Mouse (Mus musculus): ENCODE results near the gene Tmem25. TPM values are rescaled to one million over a fixed set of nuclear protein-coding genes. Genes with fewer than 3 reads are reported as not detected.

The Tmem25 gene
- polyA plus RNA-seq, 1 experiment from 2014 or later: 2.4 TPM

- no peak for ATAC-seq (replicated peaks; ENCODE audit: low FRiP score)
- H3K4me1 ChIP-seq (replicated peaks; ENCODE audit: control insufficient read depth, insufficient read depth, low read length): peaks cover 6% of the 10 kb centered on the region; the same call in 1 of the 2 replicates
- H3K27me3 ChIP-seq (ENCODE audit: control insufficient read depth, insufficient read depth, low read length): peaks cover 8% of the 10 kb centered on the region; the same call in 1 of the 2 replicates
- H3K27ac ChIP-seq (ENCODE audit: low read depth, low read length): no peak within 1 kb of the TSS
- no peak for DNase-seq (ENCODE audit: low spot score)
- no peak within 1 kb of the TSS for H3K9ac ChIP-seq (ENCODE audit: low read length)
- H3K4me3 ChIP-seq (ENCODE audit: low read depth, low read length): no peak within 1 kb of the TSS
- H3K9me3 ChIP-seq (ENCODE audit: control insufficient read depth, low read length): no peaks in the 10 kb centered on the region
- 68% methylated on average over 4 of the region's 4 CpGs for WGBS
- peaks cover 3% of the 10 kb centered on the region; the same call in 1 of the 2 replicates for H3K36me3 ChIP-seq (ENCODE audit: control insufficient read depth, insufficient read depth, low read length)
- no peak within 1 kb of the TSS for H3K4me2 ChIP-seq (ENCODE audit: low read depth, low read length, severe bottlenecking)
These were observed 3.8 kb upstream of the Tmem25 start, which contains the start of gene Ttc36 for GRCm38 (mm10) chr9:44802808-44803450. Ttc36 (minus strand) TSS chr9:44803072.

DNA sequence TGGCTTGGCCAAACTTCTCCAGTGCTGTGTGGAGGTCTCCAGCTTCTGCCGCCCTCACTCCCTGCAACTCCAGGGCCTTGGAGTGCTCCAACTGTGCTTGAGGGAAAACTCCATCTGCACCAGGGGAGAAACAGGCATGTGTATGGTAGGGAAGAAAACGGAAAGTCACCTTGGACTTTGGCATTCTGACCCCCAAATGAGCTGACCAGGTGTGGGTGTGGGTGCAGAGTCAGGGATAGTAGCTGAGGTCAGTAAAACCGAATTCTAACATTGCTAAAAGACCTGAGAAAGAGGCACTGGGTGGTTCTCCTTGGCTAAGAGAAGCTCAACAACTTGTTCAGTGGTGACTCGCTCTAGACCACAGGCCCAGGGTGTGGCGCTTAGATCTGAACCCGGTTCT, 2.6 kb upstream of the Tmem25 start:
- no peak overlapping the region for H3K4me3 ChIP-seq (ENCODE audit: low read depth, low read length)
- no peak for DNase-seq (ENCODE audit: low spot score)
- ATAC-seq (replicated peaks; ENCODE audit: low FRiP score): no peak
- no peak overlapping the region for H3K4me2 ChIP-seq (ENCODE audit: low read depth, low read length, severe bottlenecking)
- no peaks in the 10 kb centered on the region; the same call in 1 of the 2 replicates for H3K36me3 ChIP-seq (ENCODE audit: control insufficient read depth, insufficient read depth, low read length)
- H3K9ac ChIP-seq (ENCODE audit: low read length): no peak overlapping the region
- H3K27me3 ChIP-seq (ENCODE audit: control insufficient read depth, insufficient read depth, low read length): peaks cover 8% of the 10 kb centered on the region; the same call in 1 of the 2 replicates
- no peaks in the 10 kb centered on the region for H3K9me3 ChIP-seq (ENCODE audit: control insufficient read depth, low read length)
- WGBS: 83% methylated on average over 6 of the region's 6 CpGs
- peaks cover 6% of the 10 kb centered on the region; the same call in 1 of the 2 replicates for H3K4me1 ChIP-seq (replicated peaks; ENCODE audit: control insufficient read depth, insufficient read depth, low read length)
- H3K27ac ChIP-seq (ENCODE audit: low read depth, low read length): no peak overlapping the region

- WGBS: 45% methylated on average over 9 of the region's 9 CpGs
- H3K4me1 ChIP-seq (replicated peaks; ENCODE audit: control insufficient read depth, insufficient read depth, low read length): peaks cover 6% of the 10 kb centered on the region; the same call in 1 of the 2 replicates
- H3K4me2 ChIP-seq (ENCODE audit: low read depth, low read length, severe bottlenecking): peak overlapping the region; percentile 97
- H3K27me3 ChIP-seq (ENCODE audit: control insufficient read depth, insufficient read depth, low read length): peaks cover 8% of the 10 kb centered on the region; the same call in 1 of the 2 replicates
- no peaks in the 10 kb centered on the region; the same call in 1 of the 2 replicates for H3K36me3 ChIP-seq (ENCODE audit: control insufficient read depth, insufficient read depth, low read length)
- H3K9ac ChIP-seq (ENCODE audit: low read length): peak overlapping the region; percentile 75; the same call in 1 of the 2 replicates
- peak overlapping the region; percentile 58 for H3K4me3 ChIP-seq (ENCODE audit: low read depth, low read length)
- H3K27ac ChIP-seq (ENCODE audit: low read depth, low read length): no peak overlapping the region
- H3K9me3 ChIP-seq (ENCODE audit: control insufficient read depth, low read length): no peaks in the 10 kb centered on the region
- no peak for ATAC-seq (replicated peaks; ENCODE audit: low FRiP score)
- no peak for DNase-seq (ENCODE audit: low spot score)
These were observed 834 bp upstream of the Tmem25 start for GRCm38 (mm10) chr9:44799958-44800324.

- H3K27ac ChIP-seq (ENCODE audit: low read depth, low read length): no peak overlapping the region
- no peak for DNase-seq (ENCODE audit: low spot score)
- no peak overlapping the region for H3K4me3 ChIP-seq (ENCODE audit: low read depth, low read length)
- no peaks in the 10 kb centered on the region for H3K9me3 ChIP-seq (ENCODE audit: control insufficient read depth, low read length)
- no peak overlapping the region; the same call in 1 of the 2 replicates for H3K4me2 ChIP-seq (ENCODE audit: low read depth, low read length, severe bottlenecking)
- H3K27me3 ChIP-seq (ENCODE audit: control insufficient read depth, insufficient read depth, low read length): peaks cover 8% of the 10 kb centered on the region; the same call in 1 of the 2 replicates
- H3K9ac ChIP-seq (ENCODE audit: low read length): no peak overlapping the region
- H3K36me3 ChIP-seq (ENCODE audit: control insufficient read depth, insufficient read depth, low read length): no peaks in the 10 kb centered on the region
- no peak for ATAC-seq (replicated peaks; ENCODE audit: low FRiP score)
- WGBS: 45% methylated on average over 7 of the region's 7 CpGs
- peaks cover 6% of the 10 kb centered on the region; the same call in 1 of the 2 replicates for H3K4me1 ChIP-seq (replicated peaks; ENCODE audit: control insufficient read depth, insufficient read depth, low read length)
These were observed 809 bp downstream of the Tmem25 start for GRCm38 (mm10) chr9:44798298-44798697.

GRCm38 (mm10) chr9:44792842-44793241, 6.3 kb downstream of the Tmem25 start:
- DNase-seq (ENCODE audit: low spot score): no peak

DNA sequence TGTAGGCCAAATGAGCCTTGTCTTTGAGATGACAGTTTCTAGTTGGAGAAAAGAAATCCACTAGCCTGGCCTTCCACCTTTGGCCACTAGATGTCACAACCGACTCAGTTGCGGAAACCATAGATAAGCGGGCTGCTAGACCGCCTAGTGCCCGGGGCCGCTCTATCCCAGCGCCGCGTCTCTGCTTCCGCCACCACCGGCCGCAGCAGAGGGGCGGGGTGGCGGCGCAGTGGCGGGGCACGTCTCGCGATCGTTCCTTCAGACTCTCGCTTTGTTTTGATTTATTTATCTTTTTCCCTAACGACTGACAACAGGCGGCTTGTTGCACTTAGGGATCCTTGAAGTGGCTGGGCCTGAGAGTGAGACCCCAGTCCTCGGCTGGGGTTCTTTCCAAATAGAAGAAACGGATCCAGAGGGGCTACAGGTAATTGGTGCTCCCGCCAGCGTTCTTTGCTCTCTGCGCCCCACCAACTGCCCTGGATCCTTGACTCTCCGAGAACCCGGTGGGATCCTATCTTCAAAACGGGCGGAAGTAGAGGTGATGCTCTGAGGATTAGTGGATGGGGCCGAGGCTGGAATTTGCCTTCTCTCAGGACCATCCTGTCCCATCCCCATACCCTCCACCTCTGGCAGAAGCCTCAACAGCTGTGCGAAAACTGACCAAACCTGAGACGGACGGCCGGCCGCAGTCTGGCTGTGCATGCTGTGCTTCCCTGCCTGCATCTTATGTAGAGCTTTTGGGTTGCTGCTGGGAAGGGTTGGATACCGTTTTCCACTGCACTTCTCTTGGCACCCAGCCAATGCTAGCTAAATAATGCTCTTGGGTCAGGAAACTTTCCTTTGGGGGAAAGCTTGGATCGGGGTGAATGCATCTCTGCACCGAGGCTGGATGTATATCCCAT, 26.1 kb downstream of the Tmem25 start:
- H3K9ac ChIP-seq (ENCODE audit: low read length): peak overlapping the region; percentile 85
- H3K4me1 ChIP-seq (replicated peaks; ENCODE audit: control insufficient read depth, insufficient read depth, low read length): no peaks in the 10 kb centered on the region
- H3K27me3 ChIP-seq (ENCODE audit: control insufficient read depth, insufficient read depth, low read length): no peaks in the 10 kb centered on the region
- no peaks in the 10 kb centered on the region for H3K9me3 ChIP-seq (ENCODE audit: control insufficient read depth, low read length)
- WGBS: under 1% methylated on average over 41 of the region's 41 CpGs
- DNase-seq (ENCODE audit: low spot score) (peak; percentile 96), ATAC-seq (replicated peaks; ENCODE audit: low FRiP score) (peak; percentile 97)
- H3K4me2 ChIP-seq (ENCODE audit: low read depth, low read length, severe bottlenecking): peak overlapping the region; percentile 88
- peak overlapping the region; percentile 63; the same call in 1 of the 2 replicates for H3K27ac ChIP-seq (ENCODE audit: low read depth, low read length)
- peak overlapping the region; percentile 55 for H3K4me3 ChIP-seq (ENCODE audit: low read depth, low read length)
- no peaks in the 10 kb centered on the region for H3K36me3 ChIP-seq (ENCODE audit: control insufficient read depth, insufficient read depth, low read length)

More at GRCm38 (mm10) chr9:44792842-44793241, 6.3 kb downstream of the Tmem25 start:
- Histone ChIP-seq H3K27me3 (ENCODE audit: control insufficient read depth, insufficient read depth, low read length) (no peaks in the 10 kb centered on the region; the same call in 1 of the 2 replicates), H3K36me3 (ENCODE audit: control insufficient read depth, insufficient read depth, low read length) (peaks cover 2% of the 10 kb centered on the region; the same call in 1 of the 2 replicates), H3K9ac (ENCODE audit: low read length) (no peak overlapping the region), H3K27ac (ENCODE audit: low read depth, low read length) (no peak overlapping the region), H3K9me3 (ENCODE audit: control insufficient read depth, low read length) (no peaks in the 10 kb centered on the region), H3K4me2 (ENCODE audit: low read depth, low read length, severe bottlenecking) (no peak overlapping the region), H3K4me1 (replicated peaks; ENCODE audit: control insufficient read depth, insufficient read depth, low read length) (no peaks in the 10 kb centered on the region), H3K4me3 (ENCODE audit: low read depth, low read length) (no peak overlapping the region)
- WGBS: 79% methylated on average over 9 of the region's 9 CpGs
- ATAC-seq (replicated peaks; ENCODE audit: low FRiP score): no peak

GRCm38 (mm10) chr9:44772392-44772749, 26.7 kb downstream of the Tmem25 start:
- H3K4me1 ChIP-seq (replicated peaks; ENCODE audit: control insufficient read depth, insufficient read depth, low read length): no peaks in the 10 kb centered on the region
- DNase-seq (ENCODE audit: low spot score): no peak
- H3K4me3 ChIP-seq (ENCODE audit: low read depth, low read length): peak overlapping the region; percentile 55; the same call in 1 of the 2 replicates
- H3K27me3 ChIP-seq (ENCODE audit: control insufficient read depth, insufficient read depth, low read length): no peaks in the 10 kb centered on the region
- no peaks in the 10 kb centered on the region for H3K9me3 ChIP-seq (ENCODE audit: control insufficient read depth, low read length)
- no peak overlapping the region for H3K9ac ChIP-seq (ENCODE audit: low read length)
- no peak overlapping the region for H3K27ac ChIP-seq (ENCODE audit: low read depth, low read length)
- WGBS: 31% methylated on average over 5 of the region's 5 CpGs
- H3K36me3 ChIP-seq (ENCODE audit: control insufficient read depth, insufficient read depth, low read length): no peaks in the 10 kb centered on the region
- no peak overlapping the region for H3K4me2 ChIP-seq (ENCODE audit: low read depth, low read length, severe bottlenecking)
- no peak for ATAC-seq (replicated peaks; ENCODE audit: low FRiP score)

- H3K9ac ChIP-seq (ENCODE audit: low read length): no peak overlapping the region
- no peaks in the 10 kb centered on the region for H3K9me3 ChIP-seq (ENCODE audit: control insufficient read depth, low read length)
- no peak for ATAC-seq (replicated peaks; ENCODE audit: low FRiP score)
- H3K4me1 ChIP-seq (replicated peaks; ENCODE audit: control insufficient read depth, insufficient read depth, low read length): 0 out of 2 replicates have a peak, but pooled peaks cover 1% of the 10 kb centered on the region
- H3K36me3 ChIP-seq (ENCODE audit: control insufficient read depth, insufficient read depth, low read length): no peaks in the 10 kb centered on the region
- 90% methylated on average over 5 of the region's 5 CpGs for WGBS
- DNase-seq (ENCODE audit: low spot score): no peak
- no peak overlapping the region for H3K27ac ChIP-seq (ENCODE audit: low read depth, low read length)
- H3K27me3 ChIP-seq (ENCODE audit: control insufficient read depth, insufficient read depth, low read length): no peaks in the 10 kb centered on the region
- no peak overlapping the region for H3K4me2 ChIP-seq (ENCODE audit: low read depth, low read length, severe bottlenecking)
- no peak overlapping the region for H3K4me3 ChIP-seq (ENCODE audit: low read depth, low read length)
These were observed 27.7 kb downstream of the Tmem25 start for GRCm38 (mm10) chr9:44771376-44771775.

Data from forebrain, embryonic 11.5 days (tissue).